In the genomic region with DNA sequence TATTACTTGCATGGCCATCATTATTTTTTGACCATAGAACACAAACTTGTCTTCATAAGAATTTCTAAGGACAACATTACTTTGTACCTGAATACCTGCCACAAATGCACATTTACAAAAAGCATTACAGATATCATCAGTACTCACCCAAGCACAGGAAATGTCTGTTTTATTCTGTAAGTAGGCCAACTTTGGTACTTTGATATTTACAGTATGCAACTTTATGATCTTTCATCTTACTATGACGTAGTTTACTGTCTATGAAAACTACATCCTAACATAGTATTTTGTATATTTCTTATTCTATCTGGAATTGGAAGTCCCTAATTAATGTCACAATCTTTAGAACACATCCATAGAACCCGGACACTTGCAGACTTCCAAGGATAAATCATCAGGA, we compare ENCODE assay signal across 21 mouse cellular contexts.
DNase-seq lines count a peak whose midpoint lies in the region; ATAC-seq lines count a peak whose summit lies in the region.
"Had no signal": no experiment of that assay in that cellular context is flagged by ENCODE, and none has a peak within 500 bp of the region (broad histone marks: within the 10 kb centered on the region; RNA-seq: fewer than 3 reads in every experiment).

No protein-coding gene starts in this region.

- H3K27ac ChIP-seq in neural tube, embryonic 15.5 days (replicated peaks), result no peak overlapping the region
- H3K27ac ChIP-seq: embryonic facial prominence, embryonic 13.5 days; embryonic facial prominence, embryonic 15.5 days; forebrain, embryonic 10.5 days; forebrain, embryonic 12.5 days had no signal

- H3K4me2 ChIP-seq in neural tube, embryonic 15.5 days, result no peak overlapping the region
- H3K4me2 ChIP-seq: embryonic facial prominence, embryonic 13.5 days; embryonic facial prominence, embryonic 15.5 days; forebrain, embryonic 12.5 days had no signal

- H3K27me3 ChIP-seq in neural tube, embryonic 15.5 days (replicated peaks), result 0 out of 2 replicates have a peak, but pooled peaks cover 2% of the 10 kb centered on the region
- H3K27me3 ChIP-seq: embryonic facial prominence, embryonic 15.5 days had no signal

- H3K9me3 ChIP-seq in neural tube, embryonic 15.5 days (replicated peaks), result no peaks in the 10 kb centered on the region
- H3K9me3 ChIP-seq: embryonic facial prominence, embryonic 13.5 days; embryonic facial prominence, embryonic 15.5 days; forebrain, embryonic 10.5 days; forebrain, embryonic 12.5 days had no signal

- H3K4me1 ChIP-seq in neural tube, embryonic 15.5 days, result no peaks in the 10 kb centered on the region
- H3K4me1 ChIP-seq: embryonic facial prominence, embryonic 13.5 days; embryonic facial prominence, embryonic 15.5 days; forebrain, embryonic 10.5 days; forebrain, embryonic 12.5 days had no signal

- peak; percentile 64 for ATAC-seq in CD4-positive, CD25-positive, alpha-beta regulatory T cell, adult 4 months
- peak; percentile 75 for ATAC-seq in inflammation-experienced regulatory T-cells, adult 6 months
- no peak for ATAC-seq in neural tube, embryonic 15.5 days (ENCODE audit: low FRiP score)
- ATAC-seq: forebrain, embryonic 14.5 days; forebrain, embryonic 16.5 days had no signal

- no peak overlapping the region for H3K9ac ChIP-seq in neural tube, embryonic 15.5 days (replicated peaks)
- H3K9ac ChIP-seq: embryonic facial prominence, embryonic 13.5 days; embryonic facial prominence, embryonic 15.5 days; forebrain, embryonic 12.5 days had no signal

- 78% methylated on average over 2 of the region's 2 CpGs for WGBS in neural tube, embryonic 15.5 days

- H3K36me3 ChIP-seq in neural tube, embryonic 15.5 days, result no peaks in the 10 kb centered on the region
- H3K36me3 ChIP-seq: embryonic facial prominence, embryonic 13.5 days; embryonic facial prominence, embryonic 15.5 days; forebrain, embryonic 10.5 days; forebrain, embryonic 12.5 days had no signal

- H3K4me3 ChIP-seq in neural tube, embryonic 15.5 days (replicated peaks), result no peak overlapping the region
- H3K4me3 ChIP-seq: embryonic facial prominence, embryonic 13.5 days; embryonic facial prominence, embryonic 15.5 days; erythroblast, embryonic 14.5 days; forebrain, embryonic 10.5 days; forebrain, embryonic 12.5 days had no signal

- DNase-seq in CD4-positive, CD25-positive, alpha-beta regulatory T cell, adult 2 months (ENCODE audit: low read depth, low spot score), result peak; percentile 5
- DNase-seq in lung, postnatal 10 days, result no peak
- DNase-seq: adrenal gland, postnatal 10 days; adrenal gland, postnatal 25 days; cerebellum, adult 11 months; cerebellum, adult 18-20 months; cerebellum, adult 8-10 months; cerebellum, adult 9-11 months; cerebellum, postnatal 14 days; cerebellum, postnatal 36 days; embryo, embryonic 11 days had no signal
